Comparison of ENCODE assay signal across 16 mouse cellular contexts in the genomic region with DNA sequence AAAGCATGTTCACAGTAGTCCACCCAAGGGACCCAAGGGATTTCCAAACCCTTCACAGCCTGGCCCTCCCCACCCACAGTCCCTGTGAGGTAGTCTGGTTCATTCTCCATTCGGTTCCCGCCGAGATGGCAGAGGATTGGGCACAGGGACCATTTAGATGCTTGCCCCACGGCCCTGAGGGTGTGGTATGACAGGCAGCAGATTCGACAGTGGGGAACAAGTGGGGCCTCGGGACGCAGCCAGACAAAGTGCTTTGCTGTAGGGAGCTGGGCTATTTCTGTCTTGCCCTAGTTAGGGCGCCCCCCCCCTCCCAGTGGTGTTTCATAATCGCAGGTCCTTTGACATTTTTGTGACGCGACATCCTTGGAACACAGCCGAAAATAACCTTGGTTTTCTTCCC. TPM values are rescaled to one million over a fixed set of nuclear protein-coding genes. Genes with fewer than 3 reads are reported as not detected.
A peak's percentile ranks its signal among the peaks of the same experiment; 100 is the strongest.
DNase-seq lines count a peak whose midpoint lies in the region; ATAC-seq and TF ChIP-seq lines count a peak whose summit lies in the region.
"Had no signal": no experiment of that assay in that cellular context is flagged by ENCODE, and none has a peak within 500 bp of the region (broad histone marks: within the 10 kb centered on the region; RNA-seq: fewer than 3 reads in every experiment).

No protein-coding gene starts in this region.

- no peak for ATAC-seq in midbrain, embryonic 11.5 days (ENCODE audit: low FRiP score)
- no peak for ATAC-seq in midbrain, embryonic 14.5 days (ENCODE audit: low FRiP score, low TSS enrichment)
- ATAC-seq in forebrain, postnatal 0 days: no peak

- no peak overlapping the region for H3K4me3 ChIP-seq in midbrain, embryonic 11.5 days (ENCODE audit: low read depth, low read length)
- no peak overlapping the region for H3K4me3 ChIP-seq in midbrain, embryonic 14.5 days (replicated peaks; ENCODE audit: low read depth, low read length)
- no peak overlapping the region for H3K4me3 ChIP-seq in forebrain, postnatal 0 days (ENCODE audit: low read depth, low read length)
- H3K4me3 ChIP-seq: hindbrain, embryonic 12.5 days; midbrain, embryonic 10.5 days; neural tube, embryonic 12.5 days had no signal

- no peak overlapping the region for H3K27ac ChIP-seq in midbrain, embryonic 11.5 days (ENCODE audit: low read depth, low read length)
- no peak overlapping the region for H3K27ac ChIP-seq in midbrain, embryonic 14.5 days (replicated peaks; ENCODE audit: low read depth, low read length)
- H3K27ac ChIP-seq in forebrain, postnatal 0 days (ENCODE audit: low read depth, low read length): no peak overlapping the region
- H3K27ac ChIP-seq: hindbrain, embryonic 12.5 days; liver, embryonic 14.5 days; midbrain, embryonic 10.5 days; neural tube, embryonic 12.5 days had no signal

- TF ChIP-seq CTCF in forebrain, postnatal 0 days (IDR thresholded peaks at IDR 0.05; ENCODE audit: low read depth): no peak

- no peaks in the 10 kb centered on the region for H3K36me3 ChIP-seq in midbrain, embryonic 11.5 days (ENCODE audit: control insufficient read depth, insufficient read depth, low read length)
- no peaks in the 10 kb centered on the region for H3K36me3 ChIP-seq in midbrain, embryonic 14.5 days (ENCODE audit: control insufficient read depth, insufficient read depth, low read length)
- no peaks in the 10 kb centered on the region for H3K36me3 ChIP-seq in forebrain, postnatal 0 days (ENCODE audit: insufficient read depth)
- H3K36me3 ChIP-seq: hindbrain, embryonic 12.5 days; midbrain, embryonic 10.5 days; neural tube, embryonic 12.5 days had no signal

- intact Hi-C loops in heart, postnatal 10 days (cut with DNase I): no loop called here

- no peak overlapping the region for H3K4me2 ChIP-seq in midbrain, embryonic 11.5 days
- H3K4me2 ChIP-seq in midbrain, embryonic 14.5 days (ENCODE audit: low read length): no peak overlapping the region
- no peak overlapping the region for H3K4me2 ChIP-seq in forebrain, postnatal 0 days (ENCODE audit: low read depth)
- H3K4me2 ChIP-seq: hindbrain, embryonic 12.5 days; neural tube, embryonic 12.5 days had no signal

- no peak overlapping the region for H3K9ac ChIP-seq in midbrain, embryonic 11.5 days (ENCODE audit: low read length)
- H3K9ac ChIP-seq in midbrain, embryonic 14.5 days (replicated peaks; ENCODE audit: low read length): no peak overlapping the region
- no peak overlapping the region for H3K9ac ChIP-seq in forebrain, postnatal 0 days
- H3K9ac ChIP-seq: hindbrain, embryonic 12.5 days; liver, embryonic 14.5 days; neural tube, embryonic 12.5 days had no signal

- no peaks in the 10 kb centered on the region for H3K27me3 ChIP-seq in midbrain, embryonic 11.5 days (ENCODE audit: control insufficient read depth, insufficient read depth, low read length)
- no peaks in the 10 kb centered on the region for H3K27me3 ChIP-seq in midbrain, embryonic 14.5 days (ENCODE audit: control insufficient read depth, insufficient read depth, low read length)
- H3K27me3 ChIP-seq in forebrain, postnatal 0 days (ENCODE audit: insufficient read depth, low read length): no peaks in the 10 kb centered on the region
- H3K27me3 ChIP-seq: hindbrain, embryonic 12.5 days; neural tube, embryonic 12.5 days had no signal

- no peaks in the 10 kb centered on the region for H3K9me3 ChIP-seq in midbrain, embryonic 11.5 days (ENCODE audit: control insufficient read depth, low read length)
- H3K9me3 ChIP-seq in midbrain, embryonic 14.5 days (ENCODE audit: control insufficient read depth, low read length): no peaks in the 10 kb centered on the region
- H3K9me3 ChIP-seq in forebrain, postnatal 0 days (ENCODE audit: low read length): no peaks in the 10 kb centered on the region
- H3K9me3 ChIP-seq: hindbrain, embryonic 12.5 days; midbrain, embryonic 10.5 days; neural tube, embryonic 12.5 days had no signal

- DNase-seq in midbrain, embryonic 11.5 days (ENCODE audit: low spot score, missing footprints): peak; percentile 53
- no peak for DNase-seq in midbrain, embryonic 14.5 days
- DNase-seq in heart, adult 18-20 months: peak; percentile 55 to 65
- DNase-seq in heart, postnatal 10 days: peak; percentile 48 to 53
- DNase-seq in skeletal muscle tissue, adult 2 months (ENCODE audit: low read depth, low spot score): peak; percentile 32
- no peak for DNase-seq in c-Kit-positive CD71-positive TER-119-positive erythroid progenitor cells, embryonic 14.5 days (ENCODE audit: low spot score)
- DNase-seq in right cerebral cortex, postnatal 25 days: no peak
- DNase-seq in forebrain, postnatal 0 days: no peak
- DNase-seq: cerebellum, adult 8-10 months; kidney, adult 9 months; right cerebral cortex, adult 18-20 months; thymus, postnatal 25 days had no signal

- no peaks in the 10 kb centered on the region for H3K4me1 ChIP-seq in midbrain, embryonic 11.5 days (ENCODE audit: control insufficient read depth, insufficient read depth, low read length)
- no peaks in the 10 kb centered on the region for H3K4me1 ChIP-seq in midbrain, embryonic 14.5 days (ENCODE audit: control insufficient read depth, insufficient read depth, low read length)
- H3K4me1 ChIP-seq in forebrain, postnatal 0 days (ENCODE audit: insufficient read depth): no peaks in the 10 kb centered on the region
- H3K4me1 ChIP-seq: hindbrain, embryonic 12.5 days; midbrain, embryonic 10.5 days; neural tube, embryonic 12.5 days had no signal

- WGBS in midbrain, embryonic 11.5 days: 84% methylated on average over 12 of the region's 12 CpGs
- WGBS in midbrain, embryonic 14.5 days: 82% methylated on average over 12 of the region's 12 CpGs
- 84% methylated on average over 12 of the region's 12 CpGs for WGBS in forebrain, postnatal 0 days

RNA-seq across cellular contexts. Expression of gene Tmem41a, which starts 8.2 kb away (rescaled TPM):
- 31.4 and 32.7 TPM in 2 replicates for polyA plus RNA-seq in midbrain, embryonic 11.5 days (2014; fragmentation: Nextera tagmentation; extraction: Ambion mirVana)
- 40.7 and 41.3 TPM in 2 replicates for polyA plus RNA-seq in midbrain, embryonic 14.5 days (2014; fragmentation: Nextera tagmentation; extraction: Ambion mirVana)
- total RNA-seq in heart, adult 18-20 months (2021): 10 to 100 TPM; 11.6 to 14.0 TPM
- 10 to 100 TPM; 14.4 to 15.5 TPM for total RNA-seq in heart, postnatal 10 days (2021)
- 20.2 and 23.2 TPM in 2 replicates for total RNA-seq in forebrain, postnatal 0 days (2014; rRNA removed)
- polyA plus RNA-seq in forebrain, postnatal 0 days (2015; fragmentation: Nextera tagmentation; extraction: Ambion mirVana): 43.2 and 43.4 TPM in 2 replicates

RNA-seq across cellular contexts. Expression of gene Liph, which starts 39.9 kb away (rescaled TPM):
- polyA plus RNA-seq in midbrain, embryonic 11.5 days (2014; fragmentation: Nextera tagmentation; extraction: Ambion mirVana): 0.05 and 0.12 TPM in 2 replicates
- 0.25 and 0.77 TPM in 2 replicates for polyA plus RNA-seq in midbrain, embryonic 14.5 days (2014; fragmentation: Nextera tagmentation; extraction: Ambion mirVana)
- total RNA-seq in heart, adult 18-20 months (2021): under 1 TPM in 1 of 2 experiments, not detected in 1; 0.39 TPM
- total RNA-seq in heart, postnatal 10 days (2021): under 1 TPM in 1 of 2 experiments, not detected in 1; 0.12 TPM
- total RNA-seq in forebrain, postnatal 0 days (2014; rRNA removed): 0.43 and 1.8 TPM in 2 replicates
- polyA plus RNA-seq in forebrain, postnatal 0 days (2015; fragmentation: Nextera tagmentation; extraction: Ambion mirVana): 0.64 and 0.91 TPM in 2 replicates

RNA-seq across cellular contexts. Expression of gene Senp2, which starts 53.7 kb away (rescaled TPM):
- polyA plus RNA-seq in midbrain, embryonic 11.5 days (2014; fragmentation: Nextera tagmentation; extraction: Ambion mirVana): 62.8 and 73.1 TPM in 2 replicates
- 41.1 and 58.4 TPM in 2 replicates for polyA plus RNA-seq in midbrain, embryonic 14.5 days (2014; fragmentation: Nextera tagmentation; extraction: Ambion mirVana)
- 10 to 100 TPM; 24.2 to 25.9 TPM for total RNA-seq in heart, adult 18-20 months (2021)
- 10 to 100 TPM; 19.9 to 22.8 TPM for total RNA-seq in heart, postnatal 10 days (2021)
- total RNA-seq in forebrain, postnatal 0 days (2014; rRNA removed): 37.1 and 49.1 TPM in 2 replicates
- 28.0 and 42.1 TPM in 2 replicates for polyA plus RNA-seq in forebrain, postnatal 0 days (2015; fragmentation: Nextera tagmentation; extraction: Ambion mirVana)

Comparison
In these comparisons a context has a peak if more than half of its experiments do, and no peak if none do; other contexts are left out.
1. DNase-seq: peak in midbrain, embryonic 11.5 days (single experiment), heart, adult 18-20 months (2 of 2), heart, postnatal 10 days (2 of 2) and skeletal muscle tissue, adult 2 months (single experiment); none in midbrain, embryonic 14.5 days (single experiment), c-Kit-positive CD71-positive TER-119-positive erythroid progenitor cells, embryonic 14.5 days (single experiment), right cerebral cortex, postnatal 25 days (single experiment) and forebrain, postnatal 0 days (single experiment).